Mouse (Mus musculus) stomach, embryonic 15.5 days (tissue): ENCODE data around the gene Trp73. TPM values are rescaled to one million over a fixed set of nuclear protein-coding genes. Genes with fewer than 3 reads are reported as not detected.
A peak's percentile ranks its signal among the peaks of the same experiment; 100 is the strongest.

Experiments used
- ATAC-seq: fragments of 200-750 bp; cut with Nextera tagmentation; 2 replicates; pipeline ENCODE4 v1.8.0; 2017; ENCODE audit warnings: low read depth, moderate number of reproducible peaks, moderate TSS enrichment; ENCODE audit not compliant: insufficient read depth, low FRiP score
- H3K27ac ChIP-seq: fragments of 300-500 bp; sonication (generic); 2 replicates; pipeline ENCODE4 v1.5.1; 2015; ENCODE audit warnings: mild to moderate bottlenecking, inconsistent platforms
- H3K27me3 ChIP-seq: fragments of 300-500 bp; sonication (generic); replicated peaks from 2 replicates; pipeline ENCODE4 v1.6.1; 2015; ENCODE audit warnings: inconsistent platforms
- H3K36me3 ChIP-seq: fragments of 300-500 bp; sonication (generic); 2 replicates; pipeline ENCODE4 v1.6.1; 2015; ENCODE audit warnings: inconsistent platforms
- H3K4me1 ChIP-seq: fragments of 300-500 bp; sonication (generic); 2 replicates; pipeline ENCODE4 v1.6.1; 2015; ENCODE audit warnings: inconsistent platforms
- H3K4me2 ChIP-seq: fragments of 300-500 bp; sonication (generic); 2 replicates; pipeline ENCODE4 v1.6.1; 2015; ENCODE audit warnings: mild to moderate bottlenecking, inconsistent platforms
- H3K4me3 ChIP-seq: fragments of 300-500 bp; sonication (generic); replicated peaks from 2 replicates; pipeline ENCODE4 v1.5.1; 2015; ENCODE audit warnings: inconsistent platforms
- H3K9ac ChIP-seq: fragments of 300-500 bp; sonication (generic); 2 replicates; pipeline ENCODE4 v1.6.1; 2015; ENCODE audit warnings: inconsistent platforms
- H3K9me3 ChIP-seq: fragments of 300-500 bp; sonication (generic); 2 replicates; pipeline ENCODE4 v1.6.1; 2016; ENCODE audit warnings: inconsistent platforms
- WGBS: fragments of 180-500 bp; shearing (Covaris S2); methylation state at CpG from one replicate; pipeline ENCODE4 v1.1.7; 2015; 5-methylcytosine and 5-hydroxymethylcytosine counted together
- polyA plus RNA-seq: library from polyadenylated mRNA; unstranded; fragments of >200 nt; fragmentation: Nextera tagmentation; extraction: Ambion mirVana; gene quantifications from 2 replicates; pipeline ENCODE4 v1.2.1, GENCODE M21; 2015

Trp73 gene
- polyA plus RNA-seq, 1 experiment from 2014 or later, result 0.58 TPM

DNA sequence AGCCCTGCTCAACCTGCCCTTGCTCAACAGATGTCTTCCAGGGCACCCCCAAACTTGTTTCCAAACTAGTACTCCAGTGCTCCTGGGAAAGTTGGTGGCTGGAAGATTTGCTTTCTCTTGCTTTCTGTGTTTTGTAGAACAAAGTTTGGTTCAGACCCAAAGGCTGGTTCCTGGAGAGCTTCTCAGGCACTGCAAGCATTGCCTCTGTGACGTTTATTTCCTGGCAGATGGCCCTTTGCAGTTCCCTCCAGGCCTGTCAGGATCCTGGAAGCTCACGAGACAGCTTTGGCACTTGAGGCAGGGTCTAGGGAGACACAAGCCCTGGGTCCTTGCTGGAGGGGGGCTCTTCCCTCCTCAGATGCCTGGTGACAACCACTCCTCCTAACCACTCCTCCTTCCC is 83.3 kb downstream of the Trp73 start:
- no peaks in the 10 kb centered on the region for H3K27me3 ChIP-seq
- no peaks in the 10 kb centered on the region for H3K36me3 ChIP-seq
- no peak overlapping the region for H3K9ac ChIP-seq
- no peaks in the 10 kb centered on the region for H3K9me3 ChIP-seq
- H3K4me3 ChIP-seq, result no peak overlapping the region
- no peak overlapping the region for H3K27ac ChIP-seq
- no peak overlapping the region for H3K4me2 ChIP-seq
- no peak for ATAC-seq
- WGBS, result 23% methylated on average over 2 of the region's 2 CpGs
- H3K4me1 ChIP-seq, result no peaks in the 10 kb centered on the region

DNA sequence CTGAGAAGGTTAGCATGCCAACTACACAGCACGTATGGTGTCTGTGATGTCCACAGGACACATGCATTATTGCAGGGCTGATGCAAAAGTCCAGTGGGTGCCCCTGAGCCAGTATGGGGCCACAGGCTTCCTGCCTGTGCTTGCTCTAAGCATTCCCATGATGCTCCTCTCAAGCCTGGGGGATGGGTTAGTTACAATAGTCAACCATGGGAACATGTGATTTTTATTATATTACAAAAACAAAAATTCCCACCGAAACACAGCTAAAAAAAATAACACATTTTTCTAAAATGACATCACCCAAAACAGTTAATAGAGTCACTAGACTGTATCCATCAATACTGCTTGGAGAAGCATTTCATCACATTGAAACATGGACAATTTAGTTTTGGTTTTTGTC is 84.0 kb downstream of the Trp73 start:
- 61% methylated on average over 2 of the region's 2 CpGs for WGBS
- Histone ChIP-seq H3K36me3 (no peaks in the 10 kb centered on the region), H3K27ac (no peak overlapping the region), H3K9me3 (no peaks in the 10 kb centered on the region), H3K4me2 (no peak overlapping the region), H3K9ac (no peak overlapping the region), H3K4me3 (no peak overlapping the region), H3K4me1 (no peaks in the 10 kb centered on the region), H3K27me3 (no peaks in the 10 kb centered on the region)
- ATAC-seq, result no peak

DNA sequence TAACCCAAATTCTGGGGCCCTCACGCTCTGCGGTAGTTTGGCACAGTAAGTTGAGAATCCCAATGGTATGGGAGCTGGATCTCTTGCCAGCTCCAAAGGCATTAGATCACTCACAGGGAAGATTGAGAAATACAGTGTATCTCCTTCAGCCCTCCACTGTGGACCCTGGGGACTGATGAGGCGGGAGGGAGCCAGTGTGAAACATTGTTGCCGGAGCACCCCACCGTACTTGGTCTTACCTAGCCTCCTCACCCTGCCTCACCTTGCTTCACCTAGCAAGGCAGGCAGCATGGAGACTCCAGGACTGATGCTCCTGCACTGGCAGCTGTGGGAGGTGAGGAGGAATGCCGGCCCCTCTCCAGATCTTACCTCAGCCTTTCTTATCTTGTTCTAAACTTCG is 84.5 kb downstream of the Trp73 start:
- 81% methylated on average over 7 of the region's 7 CpGs for WGBS
- no peak; the same call in 1 of the 2 replicates for ATAC-seq

DNA sequence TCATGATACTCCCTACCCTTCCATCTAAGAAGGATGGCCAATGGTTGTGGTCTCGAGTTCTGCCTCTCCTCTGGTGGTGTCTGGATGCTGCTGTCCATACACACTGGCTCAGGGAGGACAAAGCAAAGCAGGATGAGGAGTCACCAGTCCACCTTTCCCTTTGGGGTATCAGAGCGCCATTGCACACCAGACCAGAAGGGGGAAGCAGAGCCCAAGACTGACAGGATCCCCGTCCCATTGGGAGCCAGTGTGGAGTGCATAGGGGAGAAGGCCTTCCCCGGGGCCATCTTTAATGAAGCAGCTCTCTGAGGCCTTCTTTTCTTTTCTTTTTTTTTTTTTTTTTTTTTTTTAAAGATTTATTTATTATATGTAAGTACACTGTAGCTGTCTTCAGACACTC is 86.9 kb downstream of the Trp73 start:
- no peak overlapping the region for H3K9ac ChIP-seq
- no peaks in the 10 kb centered on the region for H3K36me3 ChIP-seq
- H3K4me1 ChIP-seq, result no peaks in the 10 kb centered on the region
- no peak overlapping the region for H3K27ac ChIP-seq
- ATAC-seq, result no peak
- H3K4me3 ChIP-seq, result no peak overlapping the region
- 57% methylated on average over 4 of the region's 4 CpGs for WGBS
- H3K27me3 ChIP-seq, result no peaks in the 10 kb centered on the region
- no peak overlapping the region for H3K4me2 ChIP-seq
- no peaks in the 10 kb centered on the region for H3K9me3 ChIP-seq

More for the DNA sequence above, 84.5 kb downstream of the Trp73 start:
- Histone ChIP-seq H3K4me3 (no peak overlapping the region), H3K9ac (no peak overlapping the region), H3K4me2 (no peak overlapping the region), H3K36me3 (no peaks in the 10 kb centered on the region), H3K27me3 (no peaks in the 10 kb centered on the region), H3K9me3 (no peaks in the 10 kb centered on the region), H3K27ac (no peak overlapping the region), H3K4me1 (no peaks in the 10 kb centered on the region)

DNA sequence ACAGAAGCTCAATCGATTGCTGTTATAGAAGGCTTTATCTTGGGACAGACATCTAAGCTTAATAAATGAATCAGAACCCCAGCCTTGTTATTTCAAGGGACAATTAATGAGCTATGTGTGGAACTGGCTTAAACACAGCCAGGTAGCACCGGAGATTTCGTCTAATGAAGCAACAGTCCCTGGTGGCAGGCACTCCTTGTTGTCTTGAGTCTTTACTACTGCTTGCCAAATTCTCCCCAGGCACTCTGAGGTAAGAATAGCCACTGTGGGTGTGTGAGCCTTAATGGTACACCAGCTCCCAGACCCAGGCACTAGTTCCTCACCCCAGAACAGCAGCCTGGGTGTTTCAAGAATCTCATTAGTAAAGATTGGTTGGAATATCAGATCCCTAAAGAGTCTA is 88.6 kb downstream of the Trp73 start:
- Histone ChIP-seq H3K27ac (no peak overlapping the region), H3K4me2 (no peak overlapping the region), H3K9me3 (no peaks in the 10 kb centered on the region), H3K27me3 (no peaks in the 10 kb centered on the region), H3K4me3 (no peak overlapping the region), H3K4me1 (no peaks in the 10 kb centered on the region), H3K9ac (no peak overlapping the region), H3K36me3 (no peaks in the 10 kb centered on the region)
- ATAC-seq, result no peak
- 89% methylated on average over 3 of the region's 3 CpGs for WGBS

DNA sequence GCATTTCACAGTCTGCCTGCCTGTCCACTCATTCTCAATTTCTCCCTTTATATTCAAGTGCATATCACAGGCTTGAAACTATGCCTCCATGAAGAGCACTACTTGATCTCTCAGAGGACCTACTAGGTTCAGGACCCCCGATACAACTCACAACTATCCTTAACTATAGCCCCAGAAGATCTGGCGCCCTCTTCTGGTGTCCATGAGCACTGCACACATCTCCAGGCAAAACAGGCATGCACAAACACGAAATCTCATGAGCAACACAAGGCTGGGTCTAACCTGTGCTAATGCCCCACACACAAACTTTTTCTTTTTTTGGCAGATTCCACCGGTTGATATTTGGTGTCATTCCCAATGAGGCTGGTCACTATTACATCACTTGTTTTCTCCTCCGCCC is 94.2 kb downstream of the Trp73 start:
- no peaks in the 10 kb centered on the region for H3K27me3 ChIP-seq
- H3K4me2 ChIP-seq, result no peak overlapping the region
- no peak overlapping the region for H3K4me3 ChIP-seq
- H3K36me3 ChIP-seq, result no peaks in the 10 kb centered on the region
- no peak for ATAC-seq
- H3K9me3 ChIP-seq, result no peaks in the 10 kb centered on the region
- 68% methylated on average over 5 of the region's 5 CpGs for WGBS
- no peak overlapping the region for H3K27ac ChIP-seq
- H3K9ac ChIP-seq, result no peak overlapping the region
- H3K4me1 ChIP-seq, result no peaks in the 10 kb centered on the region

DNA sequence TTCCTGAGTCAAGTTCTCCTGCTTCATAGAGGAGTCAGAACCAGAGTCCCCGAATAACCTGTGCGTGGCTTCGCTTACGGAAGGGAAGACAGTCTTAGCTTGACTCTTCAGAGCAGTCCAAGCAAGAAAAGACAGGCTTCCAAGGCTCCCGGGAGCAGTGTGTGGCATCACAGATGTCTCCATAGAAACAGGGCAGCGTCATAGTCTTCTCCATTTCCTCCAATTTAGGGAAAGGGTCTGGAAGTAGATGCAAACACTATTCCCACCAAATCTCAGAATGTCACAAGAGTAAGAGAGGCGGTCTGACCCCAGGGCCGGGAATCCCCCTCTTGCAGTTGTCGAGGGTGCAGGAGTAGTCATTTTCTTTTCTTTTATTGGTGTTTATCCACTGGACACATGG is 97.4 kb downstream of the Trp73 start, which contains the start of gene Ccdc27:
TSS of gene Ccdc27 (minus strand) at position 101 of the 400 bp plus-strand sequence.
- H3K9ac ChIP-seq, result no peak within 1 kb of the TSS
- H3K27me3 ChIP-seq, result no peaks in the 10 kb centered on the region
- no peaks in the 10 kb centered on the region for H3K36me3 ChIP-seq
- H3K9me3 ChIP-seq, result no peaks in the 10 kb centered on the region
- H3K4me2 ChIP-seq, result no peak within 1 kb of the TSS
- ATAC-seq, result no peak
- 84% methylated on average over 9 of the region's 9 CpGs for WGBS
- no peak within 1 kb of the TSS for H3K27ac ChIP-seq
- no peaks in the 10 kb centered on the region for H3K4me1 ChIP-seq
- H3K4me3 ChIP-seq, result no peak within 1 kb of the TSS

DNA sequence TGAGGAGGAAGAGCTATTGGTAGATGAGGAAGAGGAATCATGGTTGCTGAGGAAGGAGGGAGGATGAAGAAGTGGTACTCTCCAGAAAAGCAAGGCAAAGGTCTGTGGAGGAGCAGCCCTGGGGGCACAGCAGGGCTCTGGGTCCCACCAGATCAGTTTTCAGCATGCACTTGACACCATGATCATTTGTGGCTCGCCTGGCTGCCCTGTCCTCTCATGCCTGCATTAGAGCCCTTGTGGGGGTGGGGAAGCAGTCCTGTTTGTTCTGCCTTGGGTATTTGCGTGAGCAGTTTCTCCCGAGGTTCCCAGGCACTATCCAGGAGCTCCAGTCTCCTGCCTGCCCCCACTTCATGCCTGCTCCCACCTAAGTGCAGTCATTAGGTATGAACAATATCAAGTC is 102.9 kb downstream of the Trp73 start:
- no peaks in the 10 kb centered on the region for H3K9me3 ChIP-seq
- H3K36me3 ChIP-seq, result no peaks in the 10 kb centered on the region
- H3K27me3 ChIP-seq, result no peaks in the 10 kb centered on the region; the same call in 1 of the 2 replicates
- H3K27ac ChIP-seq, result no peak overlapping the region
- no peak overlapping the region for H3K9ac ChIP-seq
- ATAC-seq, result no peak
- no peak overlapping the region for H3K4me3 ChIP-seq
- 47% methylated on average over 3 of the region's 3 CpGs for WGBS
- no peak overlapping the region for H3K4me2 ChIP-seq
- no peaks in the 10 kb centered on the region for H3K4me1 ChIP-seq

DNA sequence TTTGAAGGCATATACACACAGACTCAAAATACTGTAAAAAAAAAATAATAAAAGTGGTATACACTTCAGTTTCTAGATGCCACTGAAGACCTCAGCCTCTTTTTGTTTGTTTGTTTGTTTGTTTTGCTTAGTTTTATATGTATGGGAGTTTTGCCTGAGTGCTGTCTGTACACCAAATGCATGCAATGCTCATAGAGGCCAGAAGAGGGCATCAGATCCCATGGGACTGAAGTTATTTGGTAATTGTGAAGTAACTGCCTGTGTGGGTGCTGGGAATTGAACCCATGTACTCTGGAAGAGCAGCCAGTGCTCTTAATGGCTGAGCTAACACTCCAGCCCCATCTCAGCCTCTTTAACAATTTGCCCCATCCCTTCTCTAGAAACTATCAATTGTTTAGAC is 111.4 kb downstream of the Trp73 start:
- no peak for ATAC-seq

DNA sequence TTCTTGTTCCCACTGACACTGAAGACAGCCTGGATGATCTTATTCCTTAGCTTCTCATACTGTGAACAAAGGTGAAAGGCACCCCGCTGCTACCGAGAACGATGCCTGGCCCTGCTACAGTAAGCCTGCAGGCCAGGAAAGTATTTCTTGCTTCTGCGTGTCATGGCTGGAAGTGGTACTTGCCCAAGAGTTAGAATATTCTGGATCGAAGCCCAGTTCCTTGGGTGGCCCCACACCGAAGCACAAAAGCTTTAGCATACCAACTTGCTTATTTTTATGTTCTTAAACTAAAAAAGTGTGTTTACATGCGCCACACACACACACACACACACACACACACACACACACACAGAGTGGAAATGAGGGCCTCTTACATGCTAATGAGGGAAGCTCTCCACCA is 111.9 kb downstream of the Trp73 start:
- Histone ChIP-seq H3K27ac (no peak overlapping the region), H3K4me2 (no peak overlapping the region)

More for the DNA sequence above, 111.4 kb downstream of the Trp73 start:
- H3K36me3 ChIP-seq, result no peaks in the 10 kb centered on the region
- H3K4me1 ChIP-seq, result peaks cover 26% of the 10 kb centered on the region
- H3K4me2 ChIP-seq, result no peak overlapping the region
- no peak overlapping the region for H3K9ac ChIP-seq
- H3K4me3 ChIP-seq, result no peak overlapping the region
- H3K27me3 ChIP-seq, result no peaks in the 10 kb centered on the region
- H3K27ac ChIP-seq, result no peak overlapping the region
- H3K9me3 ChIP-seq, result no peaks in the 10 kb centered on the region

DNA sequence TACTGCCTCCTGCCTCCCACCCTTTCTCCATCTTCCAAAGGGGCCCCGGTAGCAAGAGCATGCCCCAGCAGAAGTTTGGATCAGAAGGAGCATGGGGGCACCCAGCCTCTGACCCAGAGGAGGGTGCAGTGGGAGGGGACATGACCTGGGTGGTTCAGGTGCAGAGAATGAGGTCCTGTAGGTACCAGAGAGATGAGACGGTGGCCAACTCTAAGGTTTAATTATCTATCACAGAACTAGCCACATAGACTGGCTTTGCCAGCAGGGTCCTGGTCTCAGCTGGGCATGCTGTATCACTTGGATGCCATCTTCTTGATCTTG is 113.6 kb downstream of the Trp73 start:
- Histone ChIP-seq H3K4me1 (peaks cover 37% of the 10 kb centered on the region), H3K4me3 (peak overlapping the region; percentile 49), H3K9ac (peak overlapping the region; percentile 23; the same call in 1 of the 2 replicates), H3K9me3 (no peaks in the 10 kb centered on the region), H3K27ac (no peak overlapping the region), H3K36me3 (peaks cover 3% of the 10 kb centered on the region; the same call in 1 of the 2 replicates), H3K27me3 (no peaks in the 10 kb centered on the region), H3K4me2 (peak overlapping the region; percentile 77)
- no peak for ATAC-seq
- WGBS, result 22% methylated on average over 2 of the region's 2 CpGs

More for the DNA sequence above, 111.9 kb downstream of the Trp73 start:
- 78% methylated on average over 7 of the region's 7 CpGs for WGBS
- Histone ChIP-seq H3K4me3 (no peak overlapping the region), H3K9ac (no peak overlapping the region), H3K4me1 (peaks cover 31% of the 10 kb centered on the region), H3K36me3 (no peaks in the 10 kb centered on the region), H3K9me3 (no peaks in the 10 kb centered on the region), H3K27me3 (no peaks in the 10 kb centered on the region)
- ATAC-seq, result no peak

DNA sequence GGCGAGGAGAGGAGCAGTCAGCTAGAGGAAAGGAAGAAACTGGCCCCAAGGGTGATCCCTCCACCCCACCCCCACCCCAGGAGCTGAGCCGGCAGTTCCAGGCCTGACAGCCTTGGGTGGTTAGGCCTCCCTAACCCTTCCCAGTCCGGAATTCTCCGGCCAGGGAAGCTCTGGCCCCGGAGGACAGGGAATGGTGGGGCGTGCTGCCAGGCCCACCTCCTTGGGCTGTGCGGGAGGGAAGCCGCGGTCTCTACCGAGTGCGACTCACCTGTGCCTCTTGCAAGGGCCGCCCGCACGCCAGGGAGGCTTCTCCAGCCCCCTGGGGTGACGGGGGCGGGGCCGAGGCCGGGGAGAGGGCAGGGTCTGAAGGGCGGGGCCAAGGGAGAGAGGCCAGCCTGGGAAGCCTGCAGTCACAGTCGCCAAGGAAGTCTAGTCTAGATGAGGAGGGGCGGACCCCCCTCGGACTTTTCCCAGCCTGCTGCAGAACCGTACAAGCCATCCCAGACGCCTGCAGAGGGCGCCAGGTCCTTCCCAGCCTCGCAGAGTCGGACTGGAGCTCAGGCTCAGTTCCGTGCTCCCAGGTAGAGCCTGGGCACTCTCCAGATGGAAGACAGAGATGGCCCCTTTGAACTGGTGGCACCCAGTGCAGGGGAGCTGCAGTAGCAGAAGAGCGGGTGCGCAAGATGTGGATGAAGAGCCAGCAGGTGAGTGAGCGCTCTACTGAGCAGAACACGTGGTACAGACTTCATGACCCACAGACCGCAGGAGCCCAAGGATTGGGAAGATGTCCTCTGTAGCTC is 114.2 kb downstream of the Trp73 start, which contains the start of gene Smim1:
TSS of gene Smim1 (minus strand) at position 590 of the 800 bp plus-strand sequence.
- Histone ChIP-seq H3K4me1 (peaks cover 37% of the 10 kb centered on the region), H3K4me2 (peak within 1 kb of the TSS; percentile 77), H3K27ac (peak within 1 kb of the TSS; percentile 75), H3K27me3 (no peaks in the 10 kb centered on the region), H3K9ac (peak within 1 kb of the TSS; percentile 23), H3K4me3 (peak within 1 kb of the TSS; percentile 49), H3K36me3 (peaks cover 6% of the 10 kb centered on the region; the same call in 1 of the 2 replicates), H3K9me3 (no peaks in the 10 kb centered on the region)
- 1% methylated on average over 33 of the region's 33 CpGs for WGBS
- ATAC-seq, result peak; percentile 80
